Mouse (Mus musculus) thymus, postnatal 14 days (tissue): ENCODE data around the gene Ier5.
A peak's percentile ranks its signal among the peaks of the same experiment; 100 is the strongest.

ENCODE experiments used
- DNase-seq: peaks from one replicate; pipeline ENCODE4 v3.0.0; 2021

Gene Ier5

GRCm38 (mm10) chr1:155052131-155052760 lies 47.2 kb downstream of the Ier5 start:
- no peak for DNase-seq

DNA sequence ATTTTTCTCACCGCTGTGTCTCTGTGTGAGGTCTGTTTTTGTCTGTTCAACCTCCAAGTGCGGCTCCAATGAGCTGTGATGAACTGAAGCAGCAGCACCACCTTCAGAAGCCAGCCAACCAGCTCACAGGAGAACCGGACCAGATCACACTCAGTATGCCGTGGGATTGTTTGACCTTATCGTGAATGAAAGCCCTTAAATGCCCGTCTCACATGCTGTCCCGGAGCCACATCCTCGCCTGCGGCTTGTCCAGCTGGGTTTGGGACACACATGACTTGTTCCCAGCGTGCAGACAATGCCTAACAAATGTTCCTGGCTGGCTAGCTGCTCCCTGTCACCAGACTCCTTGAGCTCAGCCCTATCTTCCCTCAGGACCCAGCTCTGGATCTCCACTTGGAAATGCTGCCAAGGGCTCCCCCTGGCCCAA lies 47.7 kb downstream of the Ier5 start:
- DNase-seq, result no peak

GRCm38 (mm10) chr1:155050897-155051592 lies 48.4 kb downstream of the Ier5 start:
- no peak for DNase-seq

GRCm38 (mm10) chr1:155050174-155050573 lies 49.3 kb downstream of the Ier5 start:
- peak; percentile 61 for DNase-seq

GRCm38 (mm10) chr1:155048947-155049346 lies 50.5 kb downstream of the Ier5 start:
- DNase-seq, result peak; percentile 96
